Mouse (Mus musculus) CH12.LX (cell line): ENCODE results near the gene Glis3. TPM values are rescaled to one million over a fixed set of nuclear protein-coding genes. Genes with fewer than 3 reads are reported as not detected.

Experiments used
- DNase-seq: peaks from one replicate; pipeline ENCODE4 v3.0.0-alpha.2; 2013; ENCODE audit errors: extremely low read depth
- H3K27ac ChIP-seq: 2 replicates; pipeline ENCODE4 v1.5.1; 2012; ENCODE audit warnings: low read depth, mild to moderate bottlenecking, control low read depth, moderate library complexity; ENCODE audit not compliant: insufficient read depth
- H3K27me3 ChIP-seq: replicated peaks from 2 replicates; pipeline ENCODE3; 2012; ENCODE audit warnings: inconsistent platforms
- H3K36me3 ChIP-seq, 2 experiments: replicated peaks in 1 of 2; 2 replicates each; pipeline versions ENCODE3 to v1.6.1; 2012; ENCODE audit warnings: inconsistent platforms in 1 of 2, low read length in 1 of 2, mild to moderate bottlenecking in 1 of 2, mixed read lengths in 1 of 2, moderate library complexity in 1 of 2; ENCODE audit not compliant: control insufficient read depth in 1 of 2, insufficient read depth in 1 of 2
- H3K4me1 ChIP-seq, 2 experiments: 2 replicates each; pipeline ENCODE4 v1.6.1; 2012; ENCODE audit warnings: inconsistent platforms in 1 of 2, moderate library complexity in 1 of 2; ENCODE audit not compliant: insufficient read depth in 2 of 2, control insufficient read depth in 1 of 2
- H3K4me2 ChIP-seq: 2 replicates; pipeline ENCODE4 v1.6.1; 2012; ENCODE audit warnings: low read depth, mild to moderate bottlenecking, control low read depth; ENCODE audit not compliant: poor library complexity, insufficient read depth, severe bottlenecking
- H3K4me3 ChIP-seq, 3 experiments: fragments of 150-350 bp in 1 of 3; sonication (generic) in 1 of 3; replicated peaks in 1 of 3; 2 replicates each; pipeline versions ENCODE3 to v1.5.1; 2011 to 2012; ENCODE audit warnings: low read depth in 2 of 3, low read length in 2 of 3, mild to moderate bottlenecking in 2 of 3, moderate library complexity in 2 of 3, control low read depth in 1 of 3, improper control_type of control experiment in 1 of 3, inconsistent platforms in 1 of 3, mixed read lengths in 1 of 3; ENCODE audit not compliant: poor library complexity in 1 of 3
- H3K79me2 ChIP-seq: replicated peaks from 2 replicates; pipeline ENCODE4 v1.6.1; 2012; ENCODE audit warnings: mild to moderate bottlenecking, moderate library complexity; ENCODE audit not compliant: control insufficient read depth, poor library complexity, insufficient read depth, severe bottlenecking; ENCODE audit errors: extremely low read depth
- H3K9ac ChIP-seq: 2 replicates; pipeline ENCODE4 v1.6.1; 2012; ENCODE audit warnings: low read depth, mild to moderate bottlenecking, control low read depth, moderate library complexity; ENCODE audit not compliant: insufficient read depth
- H3K9me3 ChIP-seq: replicated peaks from 2 replicates; pipeline ENCODE3; 2012; ENCODE audit warnings: low read length, inconsistent platforms, mixed read lengths
- BHLHE40 ChIP-seq: IDR thresholded peaks from 2 replicates; pipeline ENCODE4 v1.6.1; 2011; ENCODE audit warnings: mild to moderate bottlenecking, low read depth, low read length, improper control_type of control experiment
- CTCF ChIP-seq, 2 experiments: IDR thresholded peaks in 1 of 2; conservative IDR thresholded peaks in 1 of 2; 2 replicates each; pipeline ENCODE4 v1.5.1; 2011 to 2012; ENCODE audit warnings: low read depth in 2 of 2, low read length in 2 of 2, improper control_type of control experiment in 1 of 2, inconsistent platforms in 1 of 2, mild to moderate bottlenecking in 1 of 2, moderate library complexity in 1 of 2
- E2F4 ChIP-seq: IDR thresholded peaks from 2 replicates; pipeline ENCODE4 v1.6.1; 2011; ENCODE audit warnings: low read depth, low read length, improper control_type of control experiment; ENCODE audit not compliant: insufficient replicate concordance
- EP300 ChIP-seq: IDR thresholded peaks from 2 replicates; pipeline ENCODE4 v1.6.1; 2011; ENCODE audit warnings: low read length, improper control_type of control experiment
- GABPA ChIP-seq: IDR thresholded peaks from 2 replicates; pipeline ENCODE4 v1.6.1; 2012; ENCODE audit warnings: low read depth, low read length, improper control_type of control experiment, inconsistent platforms; ENCODE audit not compliant: insufficient replicate concordance
- JUN ChIP-seq: IDR thresholded peaks from 2 replicates; pipeline ENCODE4 v1.6.1; 2011; ENCODE audit warnings: low read depth, mild to moderate bottlenecking, low read length, improper control_type of control experiment, moderate library complexity; ENCODE audit not compliant: insufficient read depth
- KAT2A ChIP-seq: IDR thresholded peaks from 2 replicates; pipeline ENCODE4 v1.6.1; 2012; ENCODE audit warnings: low read length, improper control_type of control experiment, inconsistent platforms; ENCODE audit not compliant: insufficient replicate concordance
- MAX ChIP-seq: IDR thresholded peaks from 2 replicates; pipeline ENCODE4 v1.6.1; 2011; ENCODE audit warnings: low read length, improper control_type of control experiment
- MXI1 ChIP-seq: IDR thresholded peaks from 2 replicates; pipeline ENCODE4 v1.6.1; 2011; ENCODE audit warnings: mild to moderate bottlenecking, low read depth, low read length, improper control_type of control experiment
- NRF1 ChIP-seq: IDR thresholded peaks from 2 replicates; pipeline ENCODE4 v1.6.1; 2014; ENCODE audit warnings: low read depth, mild to moderate bottlenecking, inconsistent platforms, low read length, improper control_type of control experiment, moderate library complexity
- SIN3A ChIP-seq: IDR thresholded peaks from 2 replicates; pipeline ENCODE4 v1.6.1; 2012; ENCODE audit warnings: low read length, improper control_type of control experiment, inconsistent platforms
- USF1 ChIP-seq: IDR thresholded peaks from 2 replicates; pipeline ENCODE4 v1.6.1; 2014; ENCODE audit warnings: low read depth, mild to moderate bottlenecking, inconsistent platforms, low read length, improper control_type of control experiment
- ZC3H11A ChIP-seq: IDR thresholded peaks from 2 replicates; pipeline ENCODE4 v1.6.1; 2012; ENCODE audit warnings: low read depth, mild to moderate bottlenecking, inconsistent platforms, low read length, improper control_type of control experiment
- ZKSCAN1 ChIP-seq: IDR thresholded peaks from 2 replicates; pipeline ENCODE4 v1.6.1; 2012; ENCODE audit warnings: low read depth, inconsistent platforms, low read length, improper control_type of control experiment, borderline replicate concordance
- dilution Hi-C: fragments of 300-500 bp; cut with MboI; formaldehyde crosslinking; loops from 2 replicates; pipeline ENCODE4 v1.14.3; 2020; ENCODE audit warnings: low sequenced_read_pairs; ENCODE audit not compliant: extremely low pct_unique_long_range_greater_than_20kb, extremely low pct_ligation_motif_present
- in situ Hi-C: fragments of 300-500 bp; cut with MboI; formaldehyde crosslinking; loops from 3 replicates; pipeline ENCODE4 v1.14.3; 2019; ENCODE audit warnings: low sequenced_read_pairs, low pct_ligation_motif_present, low pct_unique_long_range_greater_than_20kb, mixed read lengths
- polyA plus RNA-seq: library from polyadenylated mRNA; unstranded; fragments of >175 nt; gene quantifications from 2 replicates; pipeline ENCODE4 v1.2.1, GENCODE M21; 2012; ENCODE audit warnings: low read depth; ENCODE audit not compliant: insufficient read length
- total RNA-seq, 2 experiments: library from RNA; depleted of rRNA; stranded (reverse); fragments of 300-350 nt in 1 of 2; fragments of >200 nt in 1 of 2; gene quantifications; 2 replicates each; pipeline ENCODE4 v1.2.3; 2012 to 2014

The Glis3 gene
- total and polyA plus RNA-seq, 3 experiments, result not detected

GRCm38 (mm10) chr19:28333007-28333766, 346.7 kb downstream of the Glis3 start:
- no peak for DNase-seq
- TF ChIP-seq ZKSCAN1, result no peak
- Histone ChIP-seq H3K4me2 (no peak overlapping the region), H3K27ac (no peak overlapping the region), H3K79me2 (no peaks in the 10 kb centered on the region), H3K9me3 (no peaks in the 10 kb centered on the region), H3K4me3 (no peak overlapping the region), H3K4me1 (peaks cover 0 to 14% of the 10 kb centered on the region in 2 experiments; a peak in 2 of 4 replicates), H3K36me3 (no peaks in the 10 kb centered on the region), H3K9ac (no peak overlapping the region), H3K27me3 (no peaks in the 10 kb centered on the region)
- dilution Hi-C loops, result no loop called here
- in situ Hi-C loops, result no loop called here

GRCm38 (mm10) chr19:28328444-28329110, 351.3 kb downstream of the Glis3 start:
- Histone ChIP-seq H3K36me3 (no peaks in the 10 kb centered on the region), H3K4me2 (no peak overlapping the region), H3K79me2 (no peaks in the 10 kb centered on the region), H3K9me3 (no peaks in the 10 kb centered on the region), H3K4me1 (peaks cover 0 to 12% of the 10 kb centered on the region in 2 experiments; a peak in 2 of 4 replicates), H3K4me3 (no peak overlapping the region), H3K9ac (no peak overlapping the region), H3K27me3 (no peaks in the 10 kb centered on the region), H3K27ac (no peak overlapping the region)
- TF ChIP-seq GABPA (no peak), E2F4 (no peak), MXI1 (no peak), ZC3H11A (no peak), NRF1 (no peak), CTCF (conservative IDR thresholded peaks at IDR 0.05 in 1 of 2, IDR thresholded peaks at IDR 0.05 in 1 of 2; ENCODE audit: low read depth in 2 of 2, low read length in 2 of 2) (no peak), USF1 (no peak), JUN (no peak)
- no peak for DNase-seq
- dilution Hi-C loops, result no loop called here
- in situ Hi-C loops, result no loop called here

- H3K4me1 ChIP-seq, result peaks cover 0 to 2% of the 10 kb centered on the region in 2 experiments; a peak in 1 of 4 replicates
- H3K36me3 ChIP-seq, result no peaks in the 10 kb centered on the region
- no peaks in the 10 kb centered on the region for H3K79me2 ChIP-seq
- H3K4me2 ChIP-seq, result no peak overlapping the region
- H3K27me3 ChIP-seq, result no peaks in the 10 kb centered on the region
- no peaks in the 10 kb centered on the region for H3K9me3 ChIP-seq
- in situ Hi-C loops (no loop called here), dilution Hi-C loops (no loop called here)
- DNase-seq, result no peak
- no peak overlapping the region for H3K9ac ChIP-seq
- H3K4me3 ChIP-seq, result no peak overlapping the region
- H3K27ac ChIP-seq, result no peak overlapping the region
- TF ChIP-seq KAT2A (no peak), GABPA (no peak), ZKSCAN1 (no peak), BHLHE40 (no peak), EP300 (no peak), MAX (no peak), SIN3A (no peak)
Measured at GRCm38 (mm10) chr19:28327536-28327935, 352.3 kb downstream of the Glis3 start.
